18 mouse cellular contexts compared by ENCODE assay signal in the genomic region with DNA sequence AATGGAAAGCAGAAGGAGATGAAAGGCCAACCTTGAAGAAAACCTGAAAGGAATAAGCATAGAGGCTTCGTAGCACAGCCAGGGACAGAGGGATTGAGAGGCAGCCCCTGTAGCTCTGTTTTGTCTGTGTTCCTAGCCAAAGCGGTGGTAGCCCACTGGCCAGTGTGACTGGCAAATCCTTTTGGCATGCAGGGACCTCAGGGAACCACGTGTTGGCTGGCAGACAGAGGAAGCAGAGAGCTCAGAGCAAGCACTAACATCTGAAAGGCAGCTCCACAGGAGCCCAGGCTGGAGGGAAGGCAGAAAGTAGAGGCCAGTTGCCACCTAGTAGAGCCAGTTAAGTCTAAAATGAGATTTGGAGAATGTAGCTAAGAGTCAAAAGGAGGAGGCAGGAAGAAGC.
DNase-seq lines count a peak whose midpoint lies in the region; ATAC-seq and TF ChIP-seq lines count a peak whose summit lies in the region.
"Had no signal": no experiment of that assay in that cellular context is flagged by ENCODE, and none has a peak within 500 bp of the region (broad histone marks: within the 10 kb centered on the region; RNA-seq: fewer than 3 reads in every experiment).

No protein-coding gene starts in this region.

- peak; percentile 59 for ATAC-seq in hindbrain, postnatal 0 days
- no peak for ATAC-seq in hindbrain, embryonic 14.5 days (ENCODE audit: low FRiP score)
- 0 out of 2 replicates have a peak, but pooled peaks have one; percentile 43 for ATAC-seq in midbrain, embryonic 14.5 days (ENCODE audit: low FRiP score, low TSS enrichment)
- ATAC-seq in midbrain, embryonic 13.5 days, result no peak
- ATAC-seq: forebrain, embryonic 14.5 days; inflammation-experienced regulatory T-cells, adult 6 months; intestine, postnatal 0 days had no signal

- DNase-seq in cerebellum, postnatal 14 days, result peak; percentile 38 to 48
- no peak for DNase-seq in cerebellum, adult 11-12 months
- DNase-seq in hindbrain, postnatal 0 days (ENCODE audit: low spot score), result peak; percentile 17
- no peak for DNase-seq in hindbrain, embryonic 14.5 days (ENCODE audit: low spot score)
- no peak for DNase-seq in midbrain, embryonic 14.5 days
- DNase-seq in brain, embryonic 14.5 days (ENCODE audit: low read depth), result peak; percentile 16
- no peak for DNase-seq in frontal cortex, adult 2 months (ENCODE audit: extremely low spot score in 1 of 2, low spot score in 1 of 2)
- DNase-seq: adrenal gland, adult 2 months; gastrocnemius, postnatal 25 days had no signal

- no peaks in the 10 kb centered on the region for H3K36me3 ChIP-seq in hindbrain, postnatal 0 days (ENCODE audit: insufficient read depth, low read length)
- H3K36me3 ChIP-seq in hindbrain, embryonic 14.5 days (replicated peaks; ENCODE audit: control insufficient read depth, insufficient read depth), result no peaks in the 10 kb centered on the region
- H3K36me3 ChIP-seq in midbrain, embryonic 14.5 days (ENCODE audit: control insufficient read depth, insufficient read depth, low read length), result no peaks in the 10 kb centered on the region
- no peaks in the 10 kb centered on the region for H3K36me3 ChIP-seq in midbrain, embryonic 13.5 days
- H3K36me3 ChIP-seq: embryonic facial prominence, embryonic 10.5 days; heart, embryonic 12.5 days; hindbrain, embryonic 10.5 days; hindbrain, embryonic 15.5 days had no signal

- H3K4me1 ChIP-seq in hindbrain, postnatal 0 days (ENCODE audit: insufficient read depth, low read length), result no peaks in the 10 kb centered on the region
- no peaks in the 10 kb centered on the region for H3K4me1 ChIP-seq in hindbrain, embryonic 14.5 days (replicated peaks; ENCODE audit: control insufficient read depth, insufficient read depth, low read length)
- H3K4me1 ChIP-seq in midbrain, embryonic 14.5 days (ENCODE audit: control insufficient read depth, insufficient read depth, low read length), result no peaks in the 10 kb centered on the region
- no peaks in the 10 kb centered on the region for H3K4me1 ChIP-seq in midbrain, embryonic 13.5 days (replicated peaks)
- H3K4me1 ChIP-seq: heart, embryonic 12.5 days; hindbrain, embryonic 15.5 days had no signal

- H3K4me2 ChIP-seq in hindbrain, postnatal 0 days (ENCODE audit: low read depth, low read length), result no peak overlapping the region
- no peak overlapping the region for H3K4me2 ChIP-seq in hindbrain, embryonic 14.5 days (replicated peaks)
- no peak overlapping the region for H3K4me2 ChIP-seq in midbrain, embryonic 14.5 days (ENCODE audit: low read length)
- H3K4me2 ChIP-seq in midbrain, embryonic 13.5 days (replicated peaks), result no peak overlapping the region
- H3K4me2 ChIP-seq: heart, embryonic 12.5 days; hindbrain, embryonic 15.5 days had no signal

- no peak overlapping the region for H3K27ac ChIP-seq in hindbrain, postnatal 0 days
- no peak overlapping the region for H3K27ac ChIP-seq in hindbrain, embryonic 14.5 days
- no peak overlapping the region for H3K27ac ChIP-seq in midbrain, embryonic 14.5 days (replicated peaks; ENCODE audit: low read depth, low read length)
- H3K27ac ChIP-seq in midbrain, embryonic 13.5 days, result no peak overlapping the region
- H3K27ac ChIP-seq: embryonic facial prominence, embryonic 10.5 days; hindbrain, embryonic 10.5 days; hindbrain, embryonic 15.5 days had no signal

- H3K9me3 ChIP-seq in hindbrain, postnatal 0 days (ENCODE audit: low read length), result no peaks in the 10 kb centered on the region
- no peaks in the 10 kb centered on the region for H3K9me3 ChIP-seq in hindbrain, embryonic 14.5 days (ENCODE audit: control insufficient read depth, low read length)
- no peaks in the 10 kb centered on the region for H3K9me3 ChIP-seq in midbrain, embryonic 14.5 days (ENCODE audit: control insufficient read depth, low read length)
- H3K9me3 ChIP-seq in midbrain, embryonic 13.5 days, result no peaks in the 10 kb centered on the region
- H3K9me3 ChIP-seq: embryonic facial prominence, embryonic 10.5 days; heart, embryonic 12.5 days; hindbrain, embryonic 10.5 days; hindbrain, embryonic 15.5 days had no signal

- H3K9ac ChIP-seq in hindbrain, postnatal 0 days (replicated peaks; ENCODE audit: low read length), result no peak overlapping the region
- no peak overlapping the region for H3K9ac ChIP-seq in hindbrain, embryonic 14.5 days
- H3K9ac ChIP-seq in midbrain, embryonic 14.5 days (replicated peaks; ENCODE audit: low read length), result no peak overlapping the region
- H3K9ac ChIP-seq in midbrain, embryonic 13.5 days (replicated peaks), result no peak overlapping the region
- H3K9ac ChIP-seq: heart, embryonic 12.5 days; hindbrain, embryonic 15.5 days had no signal

- no peak for TF ChIP-seq POLR2A in brain, embryonic 14.5 days (IDR thresholded peaks at IDR 0.05; ENCODE audit: borderline replicate concordance, extremely low read depth, insufficient read depth, insufficient read length, poor library complexity, severe bottlenecking)

- H3K27me3 ChIP-seq in hindbrain, postnatal 0 days (ENCODE audit: insufficient read depth, low read length), result no peaks in the 10 kb centered on the region
- no peaks in the 10 kb centered on the region for H3K27me3 ChIP-seq in hindbrain, embryonic 14.5 days (ENCODE audit: control insufficient read depth, insufficient read depth, low read length)
- no peaks in the 10 kb centered on the region for H3K27me3 ChIP-seq in midbrain, embryonic 14.5 days (ENCODE audit: control insufficient read depth, insufficient read depth, low read length)
- H3K27me3 ChIP-seq in midbrain, embryonic 13.5 days, result no peaks in the 10 kb centered on the region
- H3K27me3 ChIP-seq: CH12.LX; heart, embryonic 12.5 days; hindbrain, embryonic 15.5 days had no signal

- WGBS in hindbrain, postnatal 0 days, result 27% methylated on average over 3 of the region's 3 CpGs
- 26% methylated on average over 3 of the region's 3 CpGs for WGBS in hindbrain, embryonic 14.5 days
- 13% methylated on average over 3 of the region's 3 CpGs for WGBS in midbrain, embryonic 14.5 days
- WGBS in midbrain, embryonic 13.5 days, result 19% methylated on average over 3 of the region's 3 CpGs

- no peak for TF ChIP-seq CTCF in hindbrain, postnatal 0 days (IDR thresholded peaks at IDR 0.05; ENCODE audit: low read depth)
- TF ChIP-seq CTCF in brain, embryonic 14.5 days (IDR thresholded peaks at IDR 0.05; ENCODE audit: borderline replicate concordance, extremely low read depth, insufficient read depth, insufficient read length), result no peak

- H3K4me3 ChIP-seq in hindbrain, postnatal 0 days (ENCODE audit: low read length), result no peak overlapping the region
- H3K4me3 ChIP-seq in hindbrain, embryonic 14.5 days (replicated peaks; ENCODE audit: low read length), result no peak overlapping the region
- no peak overlapping the region for H3K4me3 ChIP-seq in midbrain, embryonic 14.5 days (replicated peaks; ENCODE audit: low read depth, low read length)
- no peak overlapping the region for H3K4me3 ChIP-seq in midbrain, embryonic 13.5 days (replicated peaks)
- H3K4me3 ChIP-seq: embryonic facial prominence, embryonic 10.5 days; heart, embryonic 12.5 days; hindbrain, embryonic 10.5 days; hindbrain, embryonic 15.5 days had no signal

Comparison
In these comparisons a context has a peak if more than half of its experiments do, and no peak if none do; other contexts are left out.
1. DNase-seq: peak in cerebellum, postnatal 14 days (2 of 2), hindbrain, postnatal 0 days (single experiment) and brain, embryonic 14.5 days (single experiment); none in cerebellum, adult 11-12 months (single experiment), hindbrain, embryonic 14.5 days (single experiment), midbrain, embryonic 14.5 days (single experiment) and frontal cortex, adult 2 months (0 of 2).
2. ATAC-seq: peak in hindbrain, postnatal 0 days (single experiment) and midbrain, embryonic 14.5 days (single experiment); none in hindbrain, embryonic 14.5 days (single experiment) and midbrain, embryonic 13.5 days (single experiment).